Mouse (Mus musculus) ES-E14 (cell line): ENCODE results near the gene Fiz1. TPM values are rescaled to one million over a fixed set of nuclear protein-coding genes. Genes with fewer than 3 reads are reported as not detected.
"Not testable (repeated sequence)": the region's sequence is repeated elsewhere in the genome, so short reads cannot be mapped to it uniquely, and the experiment has no call there.

Experiments
- DNase-seq: peaks from one replicate; pipeline ENCODE4 v3.0.0-alpha.2; 2013; ENCODE audit warnings: low read depth, low spot score
- H3K27ac ChIP-seq: 2 replicates; pipeline ENCODE4 v1.5.1; 2012; ENCODE audit warnings: low read depth, mild to moderate bottlenecking, low read length, moderate library complexity, mixed read lengths; ENCODE audit not compliant: poor library complexity, insufficient read depth, severe bottlenecking
- H3K36me3 ChIP-seq: 2 replicates; pipeline ENCODE4 v1.6.1; 2012; ENCODE audit warnings: mild to moderate bottlenecking, low read length, moderate library complexity, mixed read lengths; ENCODE audit not compliant: control insufficient read depth, poor library complexity, insufficient read depth, severe bottlenecking
- H3K4me1 ChIP-seq, 2 experiments: fragments of 150-350 bp in 1 of 2; sonication (generic) in 1 of 2; 2 replicates each; pipeline ENCODE4 v1.6.1; 2012; ENCODE audit warnings: low read length in 2 of 2, mild to moderate bottlenecking in 1 of 2, mixed read lengths in 1 of 2; ENCODE audit not compliant: control insufficient read depth in 2 of 2, insufficient read depth in 2 of 2, poor library complexity in 1 of 2
- H3K4me3 ChIP-seq, 2 experiments: fragments of 150-350 bp in 1 of 2; sonication (generic) in 1 of 2; 2 replicates each; pipeline ENCODE4 v1.5.1; 2012; ENCODE audit warnings: low read length in 2 of 2, low read depth in 1 of 2, mild to moderate bottlenecking in 1 of 2, mixed read lengths in 1 of 2; ENCODE audit not compliant: insufficient read depth in 1 of 2, poor library complexity in 1 of 2, severe bottlenecking in 1 of 2
- H3K9ac ChIP-seq: 2 replicates; pipeline ENCODE4 v1.6.1; 2012; ENCODE audit warnings: low read depth, mild to moderate bottlenecking, low read length, mixed read lengths; ENCODE audit not compliant: poor library complexity, insufficient read depth, severe bottlenecking
- H3K9me3 ChIP-seq: fragments of 150-350 bp; sonication (generic); 2 replicates; pipeline ENCODE4 v1.6.1; 2012; ENCODE audit warnings: low read depth, mild to moderate bottlenecking, low read length; ENCODE audit not compliant: control insufficient read depth, insufficient read depth
- CHD2 ChIP-seq: IDR thresholded peaks from 2 replicates; pipeline ENCODE4 v1.6.1; 2014; ENCODE audit warnings: mild to moderate bottlenecking, low read depth, low read length, inconsistent platforms
- HCFC1 ChIP-seq: IDR thresholded peaks from 2 replicates; pipeline ENCODE4 v1.6.1; 2012; ENCODE audit warnings: low read length, inconsistent platforms, borderline replicate concordance; ENCODE audit not compliant: insufficient read depth
- MAFK ChIP-seq: IDR thresholded peaks from 2 replicates; pipeline ENCODE4 v1.6.1; 2014; ENCODE audit warnings: mild to moderate bottlenecking, low read depth, low read length, inconsistent platforms; ENCODE audit not compliant: insufficient read depth
- ZC3H11A ChIP-seq: IDR thresholded peaks from 2 replicates; pipeline ENCODE4 v1.6.1; 2012; ENCODE audit warnings: low read depth, mild to moderate bottlenecking, inconsistent platforms, low read length, borderline replicate concordance
- ZNF384 ChIP-seq: IDR thresholded peaks from 2 replicates; pipeline ENCODE4 v1.6.1; 2012; ENCODE audit warnings: low read depth, low read length, inconsistent platforms
- in situ Hi-C, 2 experiments: fragments of 600-800 bp; cut with MboI; formaldehyde crosslinking; loops; one replicate each; pipeline ENCODE4 v1.15.1; 2025; ENCODE audit warnings: low sequenced_read_pairs in 2 of 2, inconsistent platforms in 1 of 2; ENCODE audit not compliant: unreplicated experiment in 2 of 2
- total RNA-seq: library from RNA; depleted of rRNA; stranded (reverse); fragments of 300-350 nt; gene quantifications from 2 replicates; pipeline ENCODE4 v1.2.3, GENCODE M21; 2012

The Fiz1 gene
- total RNA-seq, 1 experiment: 47.4 TPM

GRCm38 (mm10) chr7:5015118-5016001, 863 bp upstream of the Fiz1 start, which contains the start of gene Gm44973:
Gene Gm44973, plus strand, starts transcription at chr7:5015496.
- Histone ChIP-seq H3K9me3 (no peaks in the 10 kb centered on the region), H3K4me3 (peak within 1 kb of the TSS; percentile 95 to 98), H3K36me3 (peaks cover 22% of the 10 kb centered on the region), H3K4me1 (peaks cover 7 to 24% of the 10 kb centered on the region in 2 experiments; a peak in 3 of 4 replicates), H3K9ac (peak within 1 kb of the TSS; percentile 100), H3K27ac (peak within 1 kb of the TSS; percentile 100)
- TF ChIP-seq MAFK (peak; percentile 67), ZNF384 (no peak), CHD2 (no peak), HCFC1 (no peak), ZC3H11A (no peak)
- peak; percentile 89 for DNase-seq
- in situ Hi-C loops: no loop called here

GRCm38 (mm10) chr7:5012681-5013513, 1.6 kb downstream of the Fiz1 start:
- no peak for TF ChIP-seq ZC3H11A
- TF ChIP-seq MAFK: no peak
- TF ChIP-seq HCFC1: no peak; the same call in 1 of the 2 replicates
- no peak for TF ChIP-seq CHD2
- TF ChIP-seq ZNF384: no peak
- in situ Hi-C loops: no loop called here
- H3K27ac ChIP-seq: peak overlapping the region; percentile 100
- H3K9ac ChIP-seq: peak overlapping the region; percentile 82
- no peaks in the 10 kb centered on the region for H3K9me3 ChIP-seq
- H3K36me3 ChIP-seq: peaks cover 40% of the 10 kb centered on the region
- H3K4me3 ChIP-seq: peak overlapping the region; percentile 95 to 98
- H3K4me1 ChIP-seq: peaks cover 3 to 18% of the 10 kb centered on the region in 2 experiments; a peak in 2 of 4 replicates
- DNase-seq: no peak

GRCm38 (mm10) chr7:5008229-5008628, 6.3 kb downstream of the Fiz1 start:
- H3K4me3 ChIP-seq: peak overlapping the region; percentile 58 to 60
- H3K9ac ChIP-seq: peak overlapping the region; percentile 27; the same call in 1 of the 2 replicates
- peaks cover under 1 to 15% of the 10 kb centered on the region in 2 experiments; a peak in 1 of 4 replicates for H3K4me1 ChIP-seq
- no peaks in the 10 kb centered on the region for H3K9me3 ChIP-seq
- H3K27ac ChIP-seq: no peak overlapping the region
- in situ Hi-C loops: no loop called here
- peaks cover 49% of the 10 kb centered on the region for H3K36me3 ChIP-seq
- DNase-seq: no peak
- TF ChIP-seq ZNF384: no peak
- TF ChIP-seq ZC3H11A: no peak
- TF ChIP-seq MAFK: no peak
- TF ChIP-seq CHD2: no peak
- no peak for TF ChIP-seq HCFC1

GRCm38 (mm10) chr7:5002876-5003275, 11.6 kb downstream of the Fiz1 start:
- in situ Hi-C loops, H3K4me3 ChIP-seq, H3K9ac ChIP-seq, H3K36me3 ChIP-seq, H3K4me1 ChIP-seq, H3K9me3 ChIP-seq, H3K27ac ChIP-seq, DNase-seq: not testable (repeated sequence)
